Mouse (Mus musculus) ovary, postnatal 10 days (tissue): ENCODE data around the gene Slc34a1.
A peak's percentile ranks its signal among the peaks of the same experiment; 100 is the strongest.

ENCODE experiments used
- DNase-seq: peaks from one replicate; pipeline ENCODE4 v3.0.0; 2022; ENCODE audit warnings: low spot score

Gene Slc34a1

DNA sequence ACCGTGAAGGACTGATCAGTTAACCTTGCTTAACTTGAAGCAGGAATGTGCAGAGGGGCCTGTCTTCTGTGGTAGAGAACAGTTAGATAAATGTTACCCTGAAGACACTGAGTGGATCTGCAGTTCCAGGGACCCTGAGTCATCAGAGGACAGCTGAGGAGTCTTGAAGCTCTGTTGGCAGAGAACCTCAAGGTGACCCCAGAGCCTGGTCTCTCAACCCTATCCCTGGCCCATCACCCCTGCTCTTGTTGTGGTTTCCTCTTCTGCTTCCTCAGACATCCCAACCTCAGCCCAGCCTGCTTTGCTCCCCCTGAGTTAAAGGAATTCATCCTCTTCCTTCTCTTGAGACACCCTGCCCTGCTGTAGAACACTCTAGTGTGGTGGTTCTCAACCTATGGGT is at the start of gene Slc34a1:
Gene Slc34a1, plus strand, starts transcription at position 100 of the 400 bp plus-strand sequence.
- DNase-seq, result no peak

DNA sequence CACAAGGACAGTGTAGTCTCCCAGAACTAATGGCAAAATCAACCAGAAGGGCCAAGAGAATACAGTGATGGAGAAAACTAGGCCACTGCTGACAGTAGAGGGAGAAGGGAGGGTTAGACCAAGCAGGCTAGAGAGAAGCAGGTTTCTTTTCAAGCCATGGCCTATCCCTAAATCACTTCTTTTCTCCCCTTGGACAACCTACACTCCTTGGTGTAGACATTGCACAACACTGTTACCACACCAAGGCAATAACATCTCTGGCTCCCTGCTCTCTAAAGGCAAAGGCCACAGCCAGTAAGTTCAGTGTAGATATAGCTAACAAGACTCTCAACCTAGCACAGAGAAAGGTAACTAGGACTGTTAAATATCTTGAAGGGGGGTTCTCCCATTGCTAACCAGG is 36.8 kb upstream of the Slc34a1 start:
- no peak for DNase-seq

DNA sequence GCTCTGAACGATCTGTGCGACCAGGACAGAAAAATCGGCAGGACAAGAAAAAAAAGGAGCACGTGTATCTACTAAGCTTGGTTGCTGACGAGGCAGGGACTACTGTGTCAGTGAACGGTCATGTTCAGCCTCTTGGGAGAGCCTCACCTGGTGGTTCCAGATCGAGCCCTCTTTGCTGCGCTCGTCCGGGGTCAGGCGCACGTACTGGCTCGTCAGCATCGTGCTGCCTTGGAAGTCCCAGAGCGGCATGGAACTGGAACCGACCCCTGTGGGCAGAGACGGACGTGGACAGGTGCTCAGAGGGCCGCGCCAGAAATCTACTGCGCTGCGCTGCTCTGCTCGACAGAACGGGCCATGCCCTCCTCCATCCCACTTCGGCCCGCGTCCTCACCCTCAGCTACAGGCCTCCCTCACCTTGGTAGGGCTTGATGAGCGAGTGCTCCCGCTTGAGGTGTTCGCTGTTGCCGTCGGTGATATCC is 36.0 kb upstream of the Slc34a1 start:
- no peak for DNase-seq

DNA sequence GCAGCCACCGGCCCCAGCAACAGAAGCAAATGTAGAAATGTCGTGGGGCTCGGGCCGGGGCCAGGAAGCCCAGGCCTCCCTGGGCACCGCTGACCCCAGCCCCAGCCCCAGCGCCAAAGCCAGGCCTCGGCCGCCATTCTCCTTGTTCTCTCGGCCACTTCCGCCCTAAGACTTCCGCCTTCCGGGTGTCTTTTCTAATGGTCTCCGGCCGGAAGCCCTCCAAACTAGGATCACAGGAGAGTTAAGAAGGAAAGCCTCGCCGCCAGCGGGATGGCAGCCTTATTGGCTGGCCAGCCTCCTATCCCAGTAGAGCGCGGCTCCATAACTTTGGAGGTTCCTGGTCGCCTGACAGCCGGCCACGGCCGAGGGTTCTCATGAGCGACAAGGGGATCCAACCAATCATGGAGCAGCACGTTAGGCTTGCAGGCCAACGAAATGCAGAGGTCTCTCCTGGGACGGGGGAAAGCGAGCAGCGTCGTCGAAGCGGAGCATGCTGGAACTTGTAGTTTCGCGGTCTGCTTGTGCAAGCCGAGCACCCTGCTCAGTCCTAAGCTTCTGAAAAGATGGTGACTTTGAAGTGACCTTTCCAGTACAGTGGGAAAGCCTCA is 35.4 kb upstream of the Slc34a1 start, which contains the start of gene Lman2:
Gene Lman2, minus strand, starts transcription at position 331 of the 608 bp plus-strand sequence.
- peak; percentile 81 for DNase-seq

DNA sequence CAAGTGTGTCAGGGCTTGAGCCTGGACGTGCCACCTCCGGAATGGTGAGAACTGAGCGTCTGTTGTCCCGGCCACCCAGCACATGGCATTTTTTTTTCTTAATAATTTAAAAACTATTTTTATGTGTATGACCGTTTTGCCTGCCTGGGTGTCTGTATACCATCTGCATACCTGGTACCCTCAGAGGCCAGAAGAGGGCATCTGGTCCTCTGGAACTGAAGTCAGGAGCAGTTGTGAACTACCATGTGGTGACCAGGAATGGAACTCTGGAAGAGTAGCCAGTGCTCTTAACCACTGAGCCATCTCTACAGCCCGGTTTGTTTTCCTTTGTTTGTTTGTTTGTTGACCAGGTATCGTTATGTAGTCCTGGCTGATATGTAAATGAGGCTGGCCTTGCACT is 29.6 kb upstream of the Slc34a1 start:
- no peak for DNase-seq

DNA sequence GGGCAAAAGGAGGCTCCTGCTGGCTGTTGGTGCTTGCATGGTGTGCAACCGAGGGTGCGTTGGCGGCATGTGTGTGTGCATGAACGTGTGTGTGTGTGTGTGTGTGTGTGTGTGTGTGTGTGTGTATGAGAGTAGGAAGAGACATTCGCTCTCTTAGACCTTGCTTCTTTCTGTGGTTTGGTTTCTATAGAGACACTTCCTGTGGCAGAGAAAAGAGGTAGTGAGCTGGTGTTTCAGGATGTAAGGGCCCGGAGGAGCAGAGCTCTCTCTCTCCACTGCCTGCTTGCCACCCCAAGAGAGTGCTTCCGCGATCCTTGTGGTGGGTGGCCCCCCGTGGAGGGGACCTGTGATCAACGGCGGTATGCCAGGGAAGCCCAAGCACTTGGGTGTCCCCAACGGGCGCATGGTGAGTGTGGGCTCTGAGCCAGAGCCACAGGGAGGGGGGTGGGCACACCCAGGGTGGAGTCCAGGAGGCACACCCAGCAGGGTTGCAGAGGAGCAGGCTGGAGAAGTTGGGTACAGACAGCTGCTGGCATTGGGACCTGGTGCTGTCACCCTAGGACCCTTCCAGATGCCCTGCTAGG is 28.4 kb upstream of the Slc34a1 start, which contains the start of gene Rgs14:
Gene Rgs14, plus strand, starts transcription at position 202 of the 584 bp plus-strand sequence.
- no peak for DNase-seq

DNA sequence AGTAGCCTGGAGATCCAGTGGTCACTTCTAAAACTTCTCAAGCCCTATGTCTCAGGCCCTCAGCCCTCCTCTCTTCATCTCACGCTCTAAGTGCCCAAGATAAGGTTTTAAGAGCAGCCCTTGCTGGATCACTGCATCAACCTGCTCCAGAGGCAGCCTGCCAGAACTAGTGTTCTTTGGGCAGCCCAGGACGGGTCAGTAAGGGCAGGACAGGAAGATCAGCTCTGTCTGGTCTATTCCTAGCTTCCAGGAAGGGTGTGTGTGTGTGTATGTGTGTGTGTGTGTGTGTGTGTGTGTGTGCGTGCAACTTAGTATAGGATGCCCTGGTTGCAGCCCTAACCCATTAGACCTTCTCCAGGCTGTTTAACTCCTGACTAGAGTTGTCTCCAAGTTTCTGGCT is 27.8 kb upstream of the Slc34a1 start:
- no peak for DNase-seq

DNA sequence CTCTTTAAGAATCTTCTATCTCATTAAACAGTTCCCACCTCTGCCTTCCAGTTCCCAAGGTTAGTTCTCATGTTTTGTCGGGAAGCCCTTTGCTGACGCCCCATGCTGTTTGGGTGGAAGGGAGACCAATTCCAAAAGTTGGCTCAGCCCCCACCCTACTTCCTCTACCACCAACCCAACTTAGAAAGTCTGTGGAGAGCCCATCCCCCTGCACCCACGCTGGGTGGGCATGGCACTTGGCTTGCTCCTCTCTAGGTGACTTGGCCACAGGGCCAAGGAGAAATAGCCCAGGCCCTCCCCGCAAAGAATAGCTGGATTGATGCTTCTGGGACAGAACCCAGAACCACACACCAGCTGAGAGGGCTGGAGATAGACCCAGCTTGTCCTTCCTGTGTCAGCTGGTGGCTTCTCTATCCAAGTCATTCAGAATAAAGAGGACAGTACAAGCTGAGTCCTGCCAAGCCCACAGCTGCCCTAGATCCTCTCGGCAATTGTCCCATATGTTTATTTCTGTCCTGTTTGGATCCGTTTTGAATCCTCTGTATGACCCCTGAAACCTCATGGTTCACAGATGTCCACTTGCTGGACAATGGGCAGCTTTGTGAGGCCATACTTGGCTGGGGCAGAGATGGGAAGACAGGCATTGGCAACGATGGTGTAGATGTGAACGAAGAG is 26.8 kb upstream of the Slc34a1 start:
- DNase-seq, result no peak

DNA sequence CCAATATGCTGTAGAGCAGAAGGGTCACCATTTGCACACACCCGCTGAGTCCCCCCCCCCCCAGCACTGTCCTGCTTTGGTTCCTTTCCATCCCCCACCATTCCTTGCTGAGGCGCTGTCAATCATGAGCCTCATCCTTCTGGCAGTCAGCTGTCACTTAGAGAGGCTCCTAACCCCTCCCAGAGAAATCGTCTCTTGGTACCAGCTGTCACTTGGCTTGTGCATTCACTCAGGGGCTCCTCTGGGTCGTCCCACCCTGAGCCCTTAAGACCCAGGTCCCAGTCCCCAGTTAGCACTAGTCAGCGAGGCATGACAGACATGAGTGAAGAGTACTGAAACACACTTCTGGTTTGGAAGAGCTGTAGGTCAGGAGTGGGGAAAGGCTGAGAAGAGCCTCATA is 26.2 kb upstream of the Slc34a1 start:
- no peak for DNase-seq

DNA sequence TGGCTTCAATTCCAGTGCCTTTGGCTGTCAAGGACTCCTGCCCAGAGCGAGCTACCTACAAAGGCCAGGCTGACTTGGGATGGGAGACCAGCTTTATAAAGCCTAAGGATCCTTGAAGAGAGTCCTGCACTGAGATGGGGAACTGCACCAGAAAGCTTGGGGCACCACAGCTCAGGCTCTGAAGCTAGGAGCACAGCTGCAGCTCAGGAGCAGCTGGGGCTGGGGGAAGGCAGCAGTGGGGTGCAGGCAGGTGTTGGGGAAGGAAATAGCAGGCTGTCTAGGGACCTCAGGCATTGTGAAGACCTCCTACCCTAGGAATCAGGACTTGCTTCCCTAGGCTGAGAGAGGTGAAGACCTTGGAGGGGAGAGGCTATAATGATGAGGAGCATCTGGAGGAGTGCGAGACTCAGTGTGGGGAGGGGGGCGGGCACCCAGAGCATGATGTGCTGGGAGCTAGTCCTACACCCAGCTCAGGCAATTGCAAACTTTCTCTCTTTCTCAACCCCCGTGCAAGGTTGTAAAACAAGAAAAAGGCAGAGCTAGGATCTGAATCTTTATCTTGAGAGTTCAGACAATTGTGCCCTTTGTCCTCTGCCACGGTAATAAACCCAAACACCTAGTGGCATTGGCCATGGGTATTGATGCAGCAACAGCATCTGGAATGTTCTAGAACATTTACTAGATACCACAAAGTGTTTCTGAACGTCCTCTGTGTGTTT is 23.6 kb upstream of the Slc34a1 start:
- no peak for DNase-seq

DNA sequence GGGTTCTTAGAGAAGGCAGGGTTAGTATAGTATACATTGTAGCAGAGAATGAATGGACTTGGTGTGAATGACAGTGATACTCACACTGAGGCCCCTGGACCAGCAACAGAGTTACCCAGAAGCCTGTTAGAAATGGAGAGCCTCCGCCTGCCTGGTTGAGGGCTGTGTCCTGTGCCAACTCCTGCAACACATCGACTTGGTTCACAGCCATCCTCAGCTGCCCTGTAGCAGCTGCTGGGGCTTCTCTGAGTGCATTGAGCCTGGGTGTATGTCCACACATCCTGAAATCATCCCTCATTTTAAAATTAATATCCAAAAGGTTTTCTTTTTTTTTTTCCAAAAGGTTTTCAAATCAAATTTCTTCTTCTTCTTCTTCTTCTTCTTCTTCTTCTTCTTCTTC is 22.1 kb upstream of the Slc34a1 start:
- DNase-seq, result no peak

DNA sequence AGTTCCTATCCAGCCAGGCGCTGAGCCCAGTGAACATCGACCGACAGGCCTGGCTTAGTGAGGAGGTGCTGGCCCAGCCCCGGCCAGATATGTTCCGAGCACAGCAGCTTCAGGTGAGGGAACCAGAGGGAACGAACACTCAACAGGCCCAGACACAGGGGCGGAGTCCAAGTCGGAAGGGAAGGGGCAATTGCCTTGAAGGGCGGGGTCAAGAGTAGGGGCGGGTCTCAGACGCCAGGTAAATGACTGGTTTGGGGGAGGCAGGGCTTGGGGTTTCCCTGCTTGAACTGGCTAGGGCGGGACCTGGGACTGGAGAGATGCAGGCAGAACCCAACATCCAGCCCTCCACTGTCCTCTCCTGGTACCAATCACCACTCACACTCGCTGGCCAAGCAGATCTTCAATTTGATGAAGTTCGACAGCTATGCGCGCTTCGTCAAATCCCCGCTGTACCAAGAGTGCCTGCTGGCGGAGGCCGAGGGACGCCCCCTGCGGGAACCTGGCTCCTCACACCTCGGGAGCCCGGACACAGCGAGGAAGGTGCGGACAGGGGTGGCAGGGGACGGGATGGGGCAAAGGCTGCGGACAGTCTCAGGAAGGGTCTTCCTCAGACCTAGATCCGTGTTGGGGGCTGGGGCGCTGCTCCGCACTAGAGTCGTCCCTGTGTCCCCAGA is 18.9 kb upstream of the Slc34a1 start:
- DNase-seq, result no peak

DNA sequence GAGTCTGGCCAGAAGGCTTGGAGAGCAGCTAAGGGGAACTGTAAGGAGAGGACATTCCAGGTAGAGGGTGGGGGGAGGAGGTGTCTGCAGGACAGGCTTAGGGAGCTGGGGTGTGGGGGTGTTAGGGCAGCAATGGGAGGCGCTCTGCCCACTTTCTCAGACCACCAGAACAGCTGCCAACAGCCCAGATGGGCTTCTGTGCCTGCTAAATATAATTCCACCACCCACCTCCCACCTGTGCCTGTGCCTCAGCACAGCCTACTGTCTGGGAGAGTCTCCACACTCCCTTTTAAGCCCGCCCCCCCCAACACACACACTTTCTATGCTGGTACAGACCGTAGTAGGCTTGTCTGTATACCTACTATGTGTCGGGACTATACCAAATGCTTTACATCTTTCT is 16.2 kb upstream of the Slc34a1 start:
- no peak for DNase-seq

DNA sequence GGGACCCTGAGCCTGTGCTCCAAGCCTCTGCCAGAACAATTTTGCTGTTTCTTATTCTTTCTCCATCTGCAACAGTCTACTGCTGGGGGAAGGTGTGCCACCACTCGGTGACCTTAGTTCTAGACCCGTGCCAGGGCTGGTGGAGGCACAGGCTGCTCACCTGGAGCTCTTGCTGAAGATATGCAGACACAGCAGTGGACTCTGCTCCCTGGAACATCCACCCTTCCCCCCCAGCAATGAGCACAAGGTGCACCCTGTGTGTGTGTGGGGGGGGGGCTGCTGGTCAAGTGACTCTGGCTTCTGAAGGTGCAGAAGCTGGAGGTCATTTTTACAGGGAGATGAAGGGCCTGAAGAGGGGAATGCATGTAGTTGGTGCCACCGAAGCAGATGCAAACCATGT is 7.3 kb upstream of the Slc34a1 start:
- DNase-seq, result no peak

DNA sequence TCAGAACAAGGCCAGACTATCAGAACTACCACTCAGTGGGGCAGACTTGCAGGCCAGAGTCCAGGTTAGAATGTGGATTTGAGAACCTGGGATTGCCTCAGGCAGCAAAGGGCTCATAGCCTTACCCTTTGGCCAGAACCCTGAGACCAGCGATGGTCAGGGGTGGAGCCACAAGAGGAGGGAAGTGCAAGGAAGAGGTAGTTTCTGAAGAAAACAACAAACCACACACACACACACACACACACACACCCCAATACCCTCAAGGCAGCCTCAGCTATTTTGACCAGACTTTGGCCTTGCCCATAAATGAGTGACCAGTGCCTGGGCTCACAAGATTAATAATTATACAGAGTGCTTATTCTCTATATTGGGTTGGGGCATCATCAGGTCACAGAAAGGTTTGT is 6.4 kb upstream of the Slc34a1 start:
- DNase-seq, result no peak

DNA sequence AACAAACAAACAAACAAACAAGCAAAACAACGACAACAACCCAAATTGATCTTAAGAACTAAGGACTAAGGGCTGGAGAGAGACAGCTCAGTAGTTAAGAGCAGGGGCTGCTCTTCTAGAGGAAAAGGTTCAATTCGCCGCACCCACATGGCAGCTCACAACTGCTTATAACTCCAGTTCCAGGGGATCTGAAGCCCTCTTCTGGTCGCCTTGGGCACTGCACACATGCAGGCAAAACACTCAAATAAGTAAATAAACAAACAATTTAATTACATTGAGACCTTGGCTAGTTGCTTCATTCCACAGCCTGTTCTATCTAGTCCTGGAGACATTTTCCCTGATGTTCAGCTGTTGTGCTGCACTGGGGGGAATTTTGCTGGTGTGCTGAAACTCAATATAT is 5.1 kb upstream of the Slc34a1 start:
- no peak for DNase-seq

DNA sequence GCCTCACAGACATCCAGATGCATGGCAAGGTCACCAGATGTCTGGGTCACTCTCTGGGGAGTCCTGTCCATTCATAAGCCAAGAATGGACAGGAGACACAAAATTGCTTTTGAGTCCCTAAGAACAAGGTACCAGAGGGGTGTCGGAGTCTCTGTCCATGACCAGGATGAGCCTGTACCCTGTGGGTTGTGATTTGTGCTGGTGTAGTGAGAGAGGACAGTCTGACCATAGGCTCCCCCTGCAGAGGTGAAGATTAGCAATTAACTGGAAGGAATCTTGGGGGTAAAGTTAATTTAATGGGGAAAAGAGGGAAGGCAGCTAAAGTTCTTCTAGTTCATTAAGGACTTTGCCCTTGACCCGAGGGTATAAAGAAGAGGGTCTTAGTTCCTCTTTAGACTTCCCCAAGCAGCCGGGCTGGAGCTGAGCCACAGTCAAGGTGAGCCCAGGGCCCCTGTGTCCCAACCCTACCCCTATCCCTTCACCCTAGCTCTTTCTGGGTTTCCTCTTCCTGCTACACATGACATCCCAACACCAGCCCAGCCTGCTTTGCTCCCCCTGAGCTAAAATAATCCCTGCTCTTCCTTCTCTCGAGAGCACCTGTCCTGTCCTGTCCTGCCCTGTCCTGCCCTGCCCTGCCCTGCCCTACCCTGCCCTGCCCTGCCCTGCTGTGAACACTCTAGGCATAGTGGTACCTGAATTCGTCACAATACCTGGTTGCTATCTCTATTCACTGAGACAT is 1.5 kb downstream of the Slc34a1 start:
- DNase-seq, result no peak

DNA sequence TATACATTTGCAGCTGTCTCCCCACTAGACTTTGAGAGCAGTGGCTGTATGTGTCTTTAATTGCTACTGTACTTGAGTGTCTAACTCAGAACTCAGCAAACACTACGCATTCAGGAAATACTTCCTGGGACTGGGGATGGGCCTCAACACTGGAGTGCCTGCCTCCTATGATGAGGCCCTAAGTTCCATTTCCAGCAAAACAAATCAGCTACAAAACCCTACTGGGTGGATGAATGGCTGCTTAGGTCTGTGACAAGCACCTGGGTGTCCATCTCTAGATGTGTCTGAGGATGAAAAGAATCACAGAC is 2.0 kb downstream of the Slc34a1 start:
- DNase-seq, result no peak

DNA sequence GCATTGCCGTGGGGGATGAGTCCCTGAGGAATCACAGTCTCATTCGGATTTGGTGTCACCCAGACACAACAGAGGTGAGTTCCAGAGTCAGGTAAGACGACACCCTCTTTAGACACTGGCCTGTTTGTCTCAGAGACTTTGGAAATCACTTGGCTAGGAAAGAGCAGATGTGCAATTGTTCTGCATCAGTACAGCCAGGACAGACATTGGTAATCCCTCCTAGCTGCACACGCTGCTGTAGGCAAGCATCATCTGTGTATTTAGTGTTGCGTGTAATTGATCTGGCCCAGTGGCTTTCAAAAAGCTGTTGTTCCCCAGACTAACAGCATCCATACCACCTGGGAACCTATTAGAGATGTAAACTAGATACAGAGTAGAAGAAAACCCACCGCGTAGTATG is 5.3 kb downstream of the Slc34a1 start:
- no peak for DNase-seq

DNA sequence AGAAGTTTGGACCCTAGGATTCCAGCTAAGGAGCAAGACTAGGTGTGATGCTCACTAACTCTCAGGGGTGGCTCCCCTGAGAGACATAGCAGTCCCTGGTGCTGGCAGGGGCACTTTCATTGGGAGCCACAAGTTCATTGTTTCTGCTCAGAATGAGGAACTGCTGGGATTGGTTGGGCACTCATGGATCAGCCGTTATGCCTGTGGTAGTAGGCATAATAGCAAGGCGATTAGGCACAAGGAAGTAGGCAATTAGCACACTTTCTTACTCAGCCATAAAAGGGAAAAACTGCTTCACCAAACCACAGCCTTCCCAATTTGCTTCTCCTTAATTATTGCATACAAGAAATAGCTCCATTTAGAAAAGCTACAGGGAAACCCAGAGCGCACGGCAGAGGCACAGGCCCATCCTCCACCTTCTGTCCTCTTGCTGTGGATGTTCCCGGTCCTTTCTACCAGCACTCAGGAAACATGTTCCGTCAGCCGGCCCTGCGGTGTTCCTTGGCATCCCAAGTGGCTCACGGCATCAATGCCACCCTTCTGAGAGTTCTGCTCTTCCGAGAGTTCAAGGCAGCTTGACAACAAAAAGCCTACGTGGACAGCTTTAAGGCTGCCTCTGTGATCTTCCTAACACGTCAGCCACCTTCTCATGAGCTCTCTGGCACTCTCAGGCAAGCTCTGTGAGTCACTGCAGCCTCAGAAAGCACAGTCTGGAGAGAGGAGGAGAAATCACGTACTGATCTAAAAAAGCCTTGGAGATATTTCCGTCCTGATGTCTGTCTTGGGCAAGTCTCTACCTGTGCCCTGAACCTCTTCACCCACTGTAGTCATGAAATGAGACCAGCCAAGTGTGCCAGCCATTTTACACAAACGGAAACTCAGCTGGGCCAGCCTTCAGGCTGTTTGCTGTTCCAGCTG is 6.2 kb downstream of the Slc34a1 start:
- no peak for DNase-seq
